Mouse (Mus musculus) large intestine, adult 2 months (tissue): Measurements from ENCODE around the gene Ctcf. TPM values are rescaled to one million over a fixed set of nuclear protein-coding genes. Genes with fewer than 3 reads are reported as not detected.

ENCODE experiments used
- DNase-seq: peaks from one replicate; pipeline ENCODE4 v3.0.0-alpha.2; 2012; ENCODE audit warnings: low read depth, low spot score
- WGBS: fragments of 180-500 bp; shearing (Covaris S2); methylation state at CpG from one replicate; pipeline ENCODE4 v1.1.7; 2018; 5-methylcytosine and 5-hydroxymethylcytosine counted together
- polyA plus RNA-seq: library from polyadenylated mRNA; depleted of rRNA; stranded (reverse); fragments of >200 nt; gene quantifications from 2 replicates; pipeline ENCODE4 v1.2.3, GENCODE M21; 2012

The Ctcf gene
- polyA plus RNA-seq, 1 experiment, result 9.2 TPM

- WGBS, result 92% methylated on average over 17 of the region's 17 CpGs
- no peak for DNase-seq
Observed at GRCm38 (mm10) chr8:105697196-105697780, 60.9 kb downstream of the Ctcf start.

- DNase-seq, result no peak
- 93% methylated on average over 5 of the region's 5 CpGs for WGBS
Observed at GRCm38 (mm10) chr8:105698734-105699133, 62.4 kb downstream of the Ctcf start.

- DNase-seq, result no peak
- 89% methylated on average over 11 of the region's 11 CpGs for WGBS
Observed at GRCm38 (mm10) chr8:105699488-105700215, 63.3 kb downstream of the Ctcf start.

- no peak for DNase-seq
- WGBS, result under 1% methylated on average over 21 of the region's 21 CpGs
Observed at GRCm38 (mm10) chr8:105700566-105700965, 64.2 kb downstream of the Ctcf start.

- peak; percentile 76 for DNase-seq
- WGBS, result under 1% methylated on average over 60 of the region's 60 CpGs
Observed at GRCm38 (mm10) chr8:105700966-105701824, 64.8 kb downstream of the Ctcf start, which contains the start of the genes Acd and Pard6a. Gene Acd, minus strand, starts transcription at chr8:105701102. Gene Pard6a, plus strand, starts transcription at chr8:105701148.

GRCm38 (mm10) chr8:105702001-105702401, 65.6 kb downstream of the Ctcf start:
- DNase-seq, result no peak
- WGBS, result 64% methylated on average over 18 of the region's 18 CpGs

GRCm38 (mm10) chr8:105702731-105703415, 66.5 kb downstream of the Ctcf start:
- no peak for DNase-seq
- WGBS, result 95% methylated on average over 24 of the region's 24 CpGs

- WGBS, result 94% methylated on average over 34 of the region's 34 CpGs
- no peak for DNase-seq
Observed at GRCm38 (mm10) chr8:105704146-105704812, 67.9 kb downstream of the Ctcf start.

- DNase-seq, result no peak
- WGBS, result 89% methylated on average over 6 of the region's 6 CpGs
Observed at GRCm38 (mm10) chr8:105704955-105705354, 68.6 kb downstream of the Ctcf start.

- WGBS, result 90% methylated on average over 12 of the region's 12 CpGs
- no peak for DNase-seq
Observed at GRCm38 (mm10) chr8:105706426-105706825, 70.1 kb downstream of the Ctcf start.

- peak; percentile 72 for DNase-seq
- 2% methylated on average over 55 of the region's 55 CpGs for WGBS
Observed at GRCm38 (mm10) chr8:105707498-105708403, 71.4 kb downstream of the Ctcf start, which contains the start of the genes 4933405L10Rik and Enkd1. Gene 4933405L10Rik, plus strand, starts transcription at chr8:105707655. Gene Enkd1, minus strand, starts transcription at chr8:105708210.

GRCm38 (mm10) chr8:105708675-105709074, 72.3 kb downstream of the Ctcf start:
- no peak for DNase-seq
- WGBS, result 92% methylated on average over 8 of the region's 8 CpGs

- WGBS, result 82% methylated on average over 13 of the region's 14 CpGs
- no peak for DNase-seq
Observed at GRCm38 (mm10) chr8:105709317-105709716, 72.9 kb downstream of the Ctcf start.

GRCm38 (mm10) chr8:105712286-105712685, 75.9 kb downstream of the Ctcf start:
- 85% methylated on average over 3 of the region's 3 CpGs for WGBS

GRCm38 (mm10) chr8:105714139-105714538, 77.8 kb downstream of the Ctcf start:
- WGBS, result under 1% methylated on average over 3 of the region's 3 CpGs

More at GRCm38 (mm10) chr8:105712286-105712685, 75.9 kb downstream of the Ctcf start:
- no peak for DNase-seq

GRCm38 (mm10) chr8:105715042-105715441, 78.7 kb downstream of the Ctcf start:
- peak; percentile 31 for DNase-seq
- 16% methylated on average over 6 of the region's 6 CpGs for WGBS

More at GRCm38 (mm10) chr8:105714139-105714538, 77.8 kb downstream of the Ctcf start:
- peak; percentile 93 for DNase-seq

GRCm38 (mm10) chr8:105716302-105716945, 80.1 kb downstream of the Ctcf start:
- no peak for DNase-seq

More at GRCm38 (mm10) chr8:105716302-105716945, 80.1 kb downstream of the Ctcf start:
- 93% methylated on average over 15 of the region's 15 CpGs for WGBS
